In genomic region chr5:48430459-48430858, GRCm38 (mm10) we compare ENCODE assay signal across 9 mouse cellular contexts.
A peak's percentile ranks its signal among the peaks of the same experiment; 100 is the strongest.
DNase-seq lines count a peak whose midpoint lies in the region; ATAC-seq and TF ChIP-seq lines count a peak whose summit lies in the region.
"Had no signal": no experiment of that assay in that cellular context is flagged by ENCODE, and none has a peak within 500 bp of the region (broad histone marks: within the 10 kb centered on the region; RNA-seq: fewer than 3 reads in every experiment).

No protein-coding gene starts in this region.

- no peak overlapping the region for H3K27ac ChIP-seq in MEL (ENCODE audit: control insufficient read depth, low read depth, low read length)
- H3K27ac ChIP-seq in hindbrain, embryonic 11.5 days (ENCODE audit: low read depth, low read length), result no peak overlapping the region
- H3K27ac ChIP-seq: heart, embryonic 13.5 days had no signal

- no peaks in the 10 kb centered on the region for H3K4me1 ChIP-seq in MEL (ENCODE audit: control insufficient read depth in 1 of 2, insufficient read depth in 2 of 2, low read length in 2 of 2)
- no peaks in the 10 kb centered on the region for H3K4me1 ChIP-seq in hindbrain, embryonic 11.5 days (replicated peaks; ENCODE audit: control insufficient read depth, insufficient read depth, low read length)
- H3K4me1 ChIP-seq: heart, embryonic 13.5 days had no signal

- H3K27me3 ChIP-seq in MEL (ENCODE audit: control insufficient read depth in 1 of 2, insufficient read depth in 2 of 2, low read length in 2 of 2), result no peaks in the 10 kb centered on the region; a peak in 1 of 4 replicates
- no peaks in the 10 kb centered on the region for H3K27me3 ChIP-seq in hindbrain, embryonic 11.5 days (ENCODE audit: control insufficient read depth, insufficient read depth, low read length)
- H3K27me3 ChIP-seq: heart, embryonic 13.5 days had no signal

- TF ChIP-seq POLR2A in MEL (IDR thresholded peaks at IDR 0.05; ENCODE audit: control insufficient read depth in 1 of 2, insufficient read depth in 1 of 2, low read depth in 1 of 2, low read length in 2 of 2, poor library complexity in 1 of 2), result no peak

- peak; percentile 65; the same call in 1 of the 2 replicates for ATAC-seq in hindbrain, embryonic 11.5 days (ENCODE audit: low FRiP score)

- no peaks in the 10 kb centered on the region for H3K79me2 ChIP-seq in MEL (ENCODE audit: control insufficient read depth, insufficient read depth, low read length, poor library complexity)

- no peaks in the 10 kb centered on the region for H3K9me3 ChIP-seq in MEL (replicated peaks; ENCODE audit: insufficient read depth, low read length)
- no peaks in the 10 kb centered on the region for H3K9me3 ChIP-seq in hindbrain, embryonic 11.5 days (ENCODE audit: control insufficient read depth, low read length)
- H3K9me3 ChIP-seq: heart, embryonic 13.5 days had no signal

- no peak overlapping the region for H3K4me2 ChIP-seq in hindbrain, embryonic 11.5 days (replicated peaks; ENCODE audit: low read depth, low read length)
- H3K4me2 ChIP-seq: heart, embryonic 13.5 days had no signal

- TF ChIP-seq CTCF in MEL (IDR thresholded peaks at IDR 0.05 in 2 of 3, conservative IDR thresholded peaks at IDR 0.05 in 1 of 3; ENCODE audit: control insufficient read depth in 1 of 3, insufficient read depth in 1 of 3, low read depth in 2 of 3, low read length in 3 of 3, poor library complexity in 1 of 3, severe bottlenecking in 1 of 3), result peak; percentile 28 to 83 (median 51); a peak in 5 of 6 replicates

- H3K4me3 ChIP-seq in MEL (ENCODE audit: control insufficient read depth in 1 of 2, insufficient read depth in 1 of 2, low read depth in 2 of 2, low read length in 2 of 2), result no peak overlapping the region
- no peak overlapping the region for H3K4me3 ChIP-seq in hindbrain, embryonic 11.5 days (ENCODE audit: low read depth, low read length)
- H3K4me3 ChIP-seq: heart, embryonic 13.5 days had no signal

- H3K36me3 ChIP-seq in MEL (ENCODE audit: control insufficient read depth in 1 of 2, insufficient read depth in 2 of 2, low read length in 2 of 2), result no peaks in the 10 kb centered on the region
- no peaks in the 10 kb centered on the region for H3K36me3 ChIP-seq in hindbrain, embryonic 11.5 days (ENCODE audit: control insufficient read depth, insufficient read depth, low read length)
- H3K36me3 ChIP-seq: heart, embryonic 13.5 days had no signal

- intact Hi-C loops in heart, postnatal 14 days (cut with DNase I), result loop anchor here (5.0 kb wide), 1 partner anchor 307 kb away; no protein-coding TSS in a partner anchor
- intact Hi-C loops in left cerebral cortex, postnatal 4 days (cut with DNase I), result loop anchor here (5.0 to 10.0 kb wide), 2 partner anchors 307 to 634 kb away; no protein-coding TSS in a partner anchor

- no peak overlapping the region for H3K9ac ChIP-seq in MEL (ENCODE audit: control insufficient read depth, low read depth, low read length, poor library complexity, severe bottlenecking)
- no peak overlapping the region for H3K9ac ChIP-seq in hindbrain, embryonic 11.5 days (ENCODE audit: low read depth, low read length)
- H3K9ac ChIP-seq: heart, embryonic 13.5 days had no signal

- DNase-seq in heart, postnatal 14 days, result peak; percentile 11 to 49
- DNase-seq in heart, adult 11 months, result no peak
- peak; percentile 46 for DNase-seq in MEL (ENCODE audit: low read depth, low spot score)
- peak; percentile 43 for DNase-seq in cerebellum, adult 9-11 months
- DNase-seq in hindbrain, embryonic 11.5 days (ENCODE audit: low spot score), result peak; percentile 69
- DNase-seq in left cerebral cortex, postnatal 4 days, result peak; percentile 27
- DNase-seq in right cerebral cortex, postnatal 10 days (ENCODE audit: low spot score in 2 of 2), result peak; percentile 49 to 65
- no peak for DNase-seq in spleen, postnatal 4 days (ENCODE audit: low spot score in 2 of 2)

- TF ChIP-seq RAD21 in MEL (IDR thresholded peaks at IDR 0.05; ENCODE audit: low read depth, low read length), result peak; percentile 93

- no peak for TF ChIP-seq EP300 in MEL (IDR thresholded peaks at IDR 0.05; ENCODE audit: low read depth in 1 of 2, low read length in 2 of 2)

TF ChIP-seq in MEL, 35 proteins besides CTCF, POLR2A, EP300 and RAD21:
- TF ChIP-seq SMC3 (IDR thresholded peaks at IDR 0.05; ENCODE audit: low read depth, low read length), result peak; percentile 96
- peak; percentile 89 for TF ChIP-seq ZC3H11A (IDR thresholded peaks at IDR 0.05; ENCODE audit: low read depth, low read length)
- TF ChIP-seq CHD1 (IDR thresholded peaks at IDR 0.05; ENCODE audit: low read depth, low read length), result no peak
- no peak for TF ChIP-seq ZMIZ1 (IDR thresholded peaks at IDR 0.05; ENCODE audit: low read depth, low read length)
- no peak for TF ChIP-seq MYC (IDR thresholded peaks at IDR 0.05; ENCODE audit: low read depth, low read length)

Comparison
In these comparisons a context has a peak if more than half of its experiments do, and no peak if none do; other contexts are left out.
1. DNase-seq: peak in heart, postnatal 14 days (2 of 2), MEL (single experiment), cerebellum, adult 9-11 months (single experiment), hindbrain, embryonic 11.5 days (single experiment), left cerebral cortex, postnatal 4 days (single experiment) and right cerebral cortex, postnatal 10 days (2 of 2); none in heart, adult 11 months (single experiment) and spleen, postnatal 4 days (0 of 2).